Mouse (Mus musculus): ENCODE measurements at regions not wholly inside any gene's neighbourhood (a gene's known extent, or its start where the extent isn't known, plus 50 kb on each side); places are given as distances from the start of the nearest gene placed in this dataset.
A peak's percentile ranks its signal among the peaks of the same experiment; 100 is the strongest.

GRCm38 (mm10) chr1:65981665-65982064, 55.3 kb downstream of the Crygf start:
- no peak for TF ChIP-seq CTCF (IDR thresholded peaks at IDR 0.05; ENCODE audit: borderline replicate concordance, extremely low read depth, insufficient read depth, insufficient read length)
- TF ChIP-seq POLR2A (IDR thresholded peaks at IDR 0.05; ENCODE audit: borderline replicate concordance, extremely low read depth, insufficient read depth, insufficient read length, poor library complexity, severe bottlenecking) = no peak
- DNase-seq (ENCODE audit: low read depth) = no peak

GRCm38 (mm10) chr1:66000398-66000797, 74.1 kb downstream of the Crygf start:
- TF ChIP-seq CTCF (IDR thresholded peaks at IDR 0.05; ENCODE audit: borderline replicate concordance, extremely low read depth, insufficient read depth, insufficient read length) = no peak
- TF ChIP-seq POLR2A (IDR thresholded peaks at IDR 0.05; ENCODE audit: borderline replicate concordance, extremely low read depth, insufficient read depth, insufficient read length, poor library complexity, severe bottlenecking) = no peak
- no peak for DNase-seq (ENCODE audit: low read depth)

DNA sequence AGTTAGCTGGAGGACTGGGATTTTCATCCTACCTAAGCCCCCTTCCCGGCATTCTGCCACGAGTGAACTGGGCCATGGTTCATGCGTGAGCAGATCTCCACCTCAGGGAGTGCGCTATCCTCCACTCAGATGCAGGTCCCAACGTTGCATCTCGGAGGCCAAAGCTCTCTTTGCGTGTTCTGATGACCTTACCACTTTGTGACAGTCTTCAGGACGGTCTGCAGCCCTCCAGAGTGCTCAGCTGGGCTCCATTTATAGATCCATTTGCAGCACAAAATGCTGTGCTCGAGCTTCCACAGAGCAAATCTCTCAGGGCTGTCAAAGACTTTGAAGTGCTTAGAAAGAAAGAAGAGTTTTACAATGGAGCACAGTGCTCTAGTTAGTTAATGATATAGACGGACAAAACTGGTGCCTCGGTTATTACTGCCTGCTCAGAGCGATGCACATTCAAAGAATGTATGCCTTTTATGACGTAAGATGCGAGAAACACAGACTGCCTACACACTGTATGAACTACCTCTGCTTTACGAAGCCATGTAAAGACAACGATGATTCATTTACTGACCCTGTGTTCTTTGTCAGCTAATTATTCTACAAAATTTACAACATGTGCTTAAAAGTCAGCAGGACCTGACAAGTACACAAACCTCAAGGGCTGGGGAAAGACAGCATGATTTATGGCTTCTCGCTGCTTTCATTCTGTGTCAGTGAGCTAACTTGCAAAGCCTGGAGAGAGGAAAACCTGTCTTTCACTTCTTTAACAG, 77.8 kb downstream of the Crygf start:
- DNase-seq (ENCODE audit: low read depth) = peak; percentile 47

More for the DNA sequence above, 77.8 kb downstream of the Crygf start:
- TF ChIP-seq CTCF (IDR thresholded peaks at IDR 0.05; ENCODE audit: borderline replicate concordance, extremely low read depth, insufficient read depth, insufficient read length) (no peak), POLR2A (IDR thresholded peaks at IDR 0.05; ENCODE audit: borderline replicate concordance, extremely low read depth, insufficient read depth, insufficient read length, poor library complexity, severe bottlenecking) (no peak)

Measured in brain, embryonic 14.5 days (tissue).